Mouse (Mus musculus) regulatory T cell (primary cell): ENCODE results near the gene Wbp2nl.

Experiments used
- in situ Hi-C: fragments of 300-600 bp; cut with MboI, MseI; formaldehyde crosslinking; loops from one replicate; pipeline ENCODE4 v1.15.1; 2025; ENCODE audit warnings: high pct_unique_total_duplicates

Gene Wbp2nl

DNA sequence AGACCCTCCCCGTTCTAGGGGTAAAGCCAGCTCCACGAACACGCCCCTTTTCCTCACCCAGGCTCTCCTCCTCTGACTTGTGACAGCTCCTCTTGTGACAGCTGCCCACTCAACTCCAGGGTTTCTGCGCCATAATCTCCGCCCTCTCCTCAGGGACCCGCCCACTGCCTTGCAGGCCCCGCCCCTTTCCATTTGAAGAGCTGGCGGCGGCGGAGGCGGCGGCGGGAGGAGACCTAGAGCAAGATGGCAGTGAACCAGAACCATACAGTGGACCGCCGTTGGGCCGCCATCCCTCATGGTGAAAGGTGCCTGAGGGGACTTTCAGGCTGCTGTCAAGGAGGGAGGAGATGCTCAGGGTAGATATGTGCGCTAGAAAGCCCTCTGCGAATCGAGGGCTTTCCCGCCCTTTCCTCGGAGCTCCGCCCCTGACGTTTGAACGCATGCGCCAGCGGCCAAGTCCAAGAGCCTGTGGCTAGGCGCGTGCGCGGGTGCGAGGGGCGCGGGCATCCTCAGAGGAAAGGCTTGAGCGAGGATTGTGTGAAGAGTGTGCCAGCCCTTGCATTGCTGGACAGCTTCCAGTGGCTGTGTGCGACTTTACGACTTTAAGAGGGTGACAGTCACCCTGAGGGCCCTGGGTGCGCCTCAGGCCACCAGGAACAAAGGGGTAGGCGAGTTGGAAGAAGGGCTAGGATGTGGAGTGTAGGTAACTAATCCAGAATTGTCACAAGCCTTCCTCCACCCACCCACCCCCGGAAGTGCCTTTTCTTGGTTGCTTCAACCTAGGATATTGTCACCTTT lies at the start of gene Wbp2nl:
TSS of gene Wbp2nl (plus strand) at position 191 of the 798 bp plus-strand sequence.
- in situ Hi-C loops: no loop called here

DNA sequence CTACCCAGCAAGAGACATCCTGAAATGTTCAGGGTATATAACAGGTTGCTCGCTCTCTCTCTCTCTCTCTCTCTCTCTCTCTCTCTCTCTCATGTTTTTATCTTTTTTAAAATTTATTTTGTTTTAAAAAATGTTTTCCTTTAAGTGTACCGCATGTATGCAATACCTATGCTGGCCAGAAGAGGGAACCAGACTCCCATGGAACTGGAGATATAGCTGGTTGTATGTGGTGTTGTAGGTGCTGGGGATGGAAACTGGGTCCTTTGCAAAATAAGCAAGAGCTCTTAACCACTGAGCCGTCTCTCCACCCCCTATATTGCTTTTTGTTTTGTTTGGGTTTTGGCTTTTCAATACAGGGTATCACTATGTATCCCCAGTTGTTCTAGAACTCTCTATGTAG lies 47.2 kb upstream of the Wbp2nl start:
- in situ Hi-C loops: no loop called here

DNA sequence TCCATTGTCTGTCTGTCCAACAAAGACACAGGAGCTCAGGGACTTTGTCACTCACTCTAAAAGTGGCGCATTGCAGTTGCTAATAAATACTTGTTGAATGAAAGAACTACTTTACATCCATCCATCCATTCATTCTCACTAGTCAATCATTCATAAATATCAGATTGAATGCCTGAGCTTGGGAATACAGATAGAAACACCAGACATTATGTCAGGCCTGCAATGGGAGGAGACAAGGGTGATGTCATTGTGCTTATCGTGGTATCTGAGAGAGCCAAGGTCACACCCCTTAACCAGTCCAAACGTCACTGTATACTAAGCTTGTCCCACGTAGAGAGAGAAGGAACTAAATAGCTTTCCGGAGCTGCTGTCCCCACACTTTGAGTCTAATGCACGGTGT lies 46.7 kb upstream of the Wbp2nl start, which contains the start of gene 1500009C09Rik:
TSS of gene 1500009C09Rik (plus strand) at position 301 of the 400 bp plus-strand sequence.
- in situ Hi-C loops: no loop called here

DNA sequence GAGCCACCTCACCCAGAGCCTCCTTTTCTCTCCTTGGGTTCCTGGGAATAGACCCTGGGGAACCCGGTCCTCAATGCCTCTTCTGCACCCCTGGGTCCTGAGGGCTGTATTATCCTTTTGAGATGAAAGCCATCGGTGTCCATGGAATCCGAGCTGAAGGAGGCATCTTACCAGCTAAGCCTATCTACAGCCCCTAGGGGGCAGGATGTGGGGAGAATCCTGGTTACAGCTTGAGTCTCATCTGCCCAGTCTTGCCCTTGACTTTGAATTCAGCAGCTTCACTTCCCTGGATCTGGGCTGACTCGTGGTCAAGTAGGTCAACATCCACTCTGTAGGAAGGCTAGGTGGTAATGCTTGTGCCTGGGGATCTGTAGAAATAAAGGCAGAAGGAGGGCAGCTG lies 43.5 kb upstream of the Wbp2nl start:
- in situ Hi-C loops: no loop called here

DNA sequence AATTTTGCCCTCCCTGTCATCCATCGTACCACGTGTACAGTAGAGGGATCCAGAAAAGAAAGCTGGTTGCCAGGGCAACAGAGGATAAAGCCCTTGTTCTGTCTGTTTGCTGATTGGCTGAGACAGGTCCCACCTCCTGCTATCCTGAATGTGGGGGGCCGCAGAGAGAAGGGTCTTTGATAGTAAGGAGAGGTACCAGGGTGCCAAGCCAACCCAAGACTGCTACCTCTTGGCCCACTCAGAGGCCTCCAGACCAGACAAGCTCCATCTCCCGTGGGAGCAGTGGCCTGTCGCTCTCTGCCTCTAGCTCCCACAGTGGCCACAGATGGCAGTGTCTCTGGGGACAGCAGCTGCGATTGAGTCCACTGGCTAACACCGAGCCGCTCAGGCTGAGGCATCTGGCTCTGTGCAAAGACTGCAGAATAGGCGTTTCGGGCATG lies 42.8 kb upstream of the Wbp2nl start:
- in situ Hi-C loops: no loop called here

DNA sequence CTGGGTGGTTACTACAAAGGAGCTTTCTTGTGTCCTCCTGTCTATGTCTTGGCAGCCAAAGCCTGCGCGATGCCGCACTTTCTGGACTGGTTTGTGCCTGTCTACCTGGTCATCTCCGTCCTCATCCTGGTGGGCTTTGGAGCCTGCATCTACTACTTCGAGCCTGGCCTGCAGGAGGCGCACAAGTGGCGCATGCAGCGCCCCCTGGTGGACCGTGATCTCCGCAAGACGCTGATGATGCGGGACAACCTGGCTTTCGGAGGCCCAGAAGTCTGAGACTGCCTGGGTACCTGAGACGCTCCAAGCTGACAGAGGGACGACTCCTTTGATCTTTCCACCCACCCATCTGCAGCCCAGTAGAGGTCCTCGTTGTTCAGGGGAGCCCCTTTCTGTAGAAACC lies 39.2 kb upstream of the Wbp2nl start:
- in situ Hi-C loops: no loop called here

DNA sequence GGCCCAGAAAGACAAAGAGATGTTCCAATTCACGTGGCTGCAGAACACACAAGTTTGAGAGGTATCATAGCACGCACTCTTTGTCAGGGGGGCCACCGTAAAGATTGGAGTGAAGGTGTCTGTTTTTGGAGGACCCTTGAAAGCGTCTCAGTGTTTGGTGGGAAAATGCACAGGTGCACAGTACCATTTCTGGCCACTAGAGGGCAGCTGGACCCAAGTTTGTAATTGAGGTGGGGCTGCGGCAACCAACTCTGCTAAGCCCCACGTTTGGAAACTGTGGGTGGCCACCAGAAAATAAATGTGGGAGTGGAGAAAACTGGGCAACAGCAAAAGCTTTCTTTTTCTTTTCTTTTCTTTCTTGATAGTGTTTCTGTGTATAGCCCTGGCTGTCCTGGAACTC lies 32.4 kb upstream of the Wbp2nl start:
- in situ Hi-C loops: no loop called here

DNA sequence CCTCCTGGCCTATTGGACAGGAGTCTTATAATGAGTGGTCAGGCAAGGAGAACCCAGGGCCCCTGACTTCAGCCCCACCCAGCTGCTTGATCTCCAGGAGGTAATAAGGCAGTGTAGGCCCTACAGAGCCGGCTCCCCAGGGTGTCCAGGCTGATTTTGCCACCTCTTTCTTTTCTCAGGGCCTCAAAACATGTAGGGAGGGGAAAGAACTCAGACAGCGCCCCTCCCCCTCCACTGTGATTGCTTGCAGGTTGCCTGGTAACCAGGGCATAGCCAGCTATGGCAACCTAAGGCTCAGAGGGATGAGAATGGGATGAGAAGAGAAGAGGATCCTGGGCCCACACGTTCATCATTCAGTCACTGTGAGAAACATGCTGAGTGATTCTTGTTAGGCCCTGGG lies 30.6 kb upstream of the Wbp2nl start:
- in situ Hi-C loops: no loop called here

DNA sequence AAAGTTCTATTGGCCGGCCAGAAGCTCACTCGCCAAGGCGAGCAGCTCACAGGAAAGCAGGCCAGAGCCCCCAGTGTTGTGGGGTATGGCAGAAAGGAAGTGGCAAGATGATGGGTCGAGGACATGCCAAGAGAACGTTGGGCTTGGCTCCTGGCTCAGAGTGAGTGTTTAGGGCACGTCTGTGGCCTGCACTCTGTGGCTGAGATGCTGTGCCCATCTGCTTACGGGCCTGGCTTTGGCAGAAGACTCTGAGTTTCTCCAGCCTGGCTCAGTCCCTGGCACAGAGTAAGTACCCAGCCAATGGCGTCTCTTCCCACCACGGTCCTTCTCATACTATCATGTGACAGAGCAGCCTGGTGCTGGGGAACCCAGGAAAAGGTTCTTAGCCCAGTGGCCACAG lies 30.0 kb upstream of the Wbp2nl start:
- in situ Hi-C loops: no loop called here

DNA sequence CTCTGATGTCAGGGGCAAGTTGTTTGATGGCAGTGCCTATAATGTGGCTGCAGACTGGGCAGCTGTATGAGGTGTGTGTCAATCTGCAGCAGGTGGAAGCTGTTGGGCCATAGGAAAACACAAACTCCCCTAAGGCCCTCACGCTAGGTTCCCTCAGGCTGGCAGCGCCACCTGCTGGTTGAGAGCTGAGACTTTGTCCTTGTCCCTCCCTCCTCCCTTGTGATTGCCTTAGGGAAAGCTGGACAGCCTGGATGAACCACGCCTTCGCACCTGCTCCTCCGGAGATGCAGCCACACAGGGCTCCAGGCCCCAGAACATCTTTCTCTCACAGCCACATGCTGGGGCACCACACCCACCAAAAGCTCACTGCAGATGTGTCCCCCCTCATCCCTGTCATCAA lies 27.6 kb upstream of the Wbp2nl start:
- in situ Hi-C loops: no loop called here

DNA sequence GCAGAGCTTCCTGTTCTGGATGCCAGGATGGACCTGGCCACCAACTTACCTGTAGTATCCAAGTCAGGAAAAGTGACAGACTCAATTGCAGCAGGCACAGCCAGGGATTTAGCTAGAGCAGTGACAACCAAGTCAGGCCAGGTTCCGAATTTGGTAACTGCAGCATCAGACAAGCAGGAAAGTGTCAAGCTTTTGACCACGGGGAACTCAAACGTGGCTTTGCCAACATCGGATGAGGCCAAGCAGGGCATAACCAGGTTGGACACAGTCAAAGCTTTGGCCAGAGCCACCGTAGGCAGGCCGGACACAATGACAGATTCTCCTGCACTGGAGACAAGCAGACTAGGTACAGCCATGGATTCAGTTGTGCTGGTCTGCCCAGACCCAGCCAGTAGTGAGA lies 26.5 kb upstream of the Wbp2nl start:
- in situ Hi-C loops: no loop called here

DNA sequence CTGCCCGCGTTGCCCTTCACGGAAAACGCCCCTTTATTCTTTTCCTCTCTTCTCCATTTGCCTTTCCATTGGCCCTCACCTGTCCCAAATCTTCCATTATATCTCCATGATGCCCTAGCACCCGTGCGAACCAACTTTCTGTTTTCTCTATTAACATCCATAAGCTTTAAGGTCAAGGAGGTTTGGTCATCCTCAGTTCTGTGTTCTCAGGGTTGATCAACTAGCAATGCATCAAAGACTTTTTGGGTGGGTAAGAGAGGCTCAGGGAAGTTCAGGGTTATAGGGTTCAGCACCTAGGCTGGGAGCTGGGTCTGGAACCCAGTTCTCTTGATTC lies 24.2 kb upstream of the Wbp2nl start, which contains the start of gene Sept3:
TSS of gene Sept3 (plus strand) at position 301 of the 334 bp plus-strand sequence.
- in situ Hi-C loops: no loop called here

DNA sequence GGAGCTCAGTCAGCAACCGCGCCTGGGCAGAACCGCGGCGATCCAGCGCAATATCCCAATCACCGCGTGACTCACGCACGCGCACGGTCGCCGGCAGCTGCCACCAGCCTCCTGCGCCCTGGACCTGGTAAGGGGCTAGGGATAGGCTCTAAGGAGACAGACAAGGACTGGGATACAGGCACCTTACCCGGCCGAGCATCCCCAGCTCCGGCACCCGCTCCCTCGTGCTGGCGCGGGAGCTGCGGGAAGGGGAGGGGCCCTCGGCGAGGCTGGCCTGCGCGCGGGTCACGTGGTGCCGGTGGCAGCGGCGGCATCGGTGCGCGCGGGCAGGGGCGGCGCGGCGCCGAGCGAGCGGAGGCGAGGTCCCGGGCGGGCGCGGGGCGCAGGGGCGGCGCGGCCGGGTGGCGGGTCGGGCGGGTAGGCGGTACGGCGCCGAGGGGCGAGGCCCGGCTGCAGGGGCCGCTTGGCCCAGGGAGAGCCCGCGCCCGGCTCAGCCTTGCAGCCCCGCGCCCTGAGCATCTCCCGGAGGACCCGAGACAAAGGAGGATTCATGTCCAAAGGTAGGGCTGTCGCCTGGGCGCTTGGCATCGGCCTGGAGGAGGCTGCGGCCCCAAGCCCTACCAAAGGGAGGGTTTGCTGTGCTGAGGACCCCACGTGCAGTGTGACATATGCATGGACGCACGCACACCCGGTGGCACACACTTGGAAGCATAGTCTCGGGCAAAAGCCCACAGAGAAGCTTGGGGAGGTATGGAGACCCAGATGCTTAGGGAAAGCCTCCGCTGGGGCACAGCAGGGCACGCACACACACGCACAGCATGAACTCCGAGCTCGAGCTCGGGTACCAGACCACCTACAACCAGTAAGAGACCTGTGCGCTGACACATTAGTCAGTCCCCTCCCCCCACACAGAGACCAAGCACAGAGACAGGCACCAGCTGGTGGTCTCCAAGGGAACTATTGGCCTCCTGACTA lies 23.5 kb upstream of the Wbp2nl start:
- in situ Hi-C loops: no loop called here

DNA sequence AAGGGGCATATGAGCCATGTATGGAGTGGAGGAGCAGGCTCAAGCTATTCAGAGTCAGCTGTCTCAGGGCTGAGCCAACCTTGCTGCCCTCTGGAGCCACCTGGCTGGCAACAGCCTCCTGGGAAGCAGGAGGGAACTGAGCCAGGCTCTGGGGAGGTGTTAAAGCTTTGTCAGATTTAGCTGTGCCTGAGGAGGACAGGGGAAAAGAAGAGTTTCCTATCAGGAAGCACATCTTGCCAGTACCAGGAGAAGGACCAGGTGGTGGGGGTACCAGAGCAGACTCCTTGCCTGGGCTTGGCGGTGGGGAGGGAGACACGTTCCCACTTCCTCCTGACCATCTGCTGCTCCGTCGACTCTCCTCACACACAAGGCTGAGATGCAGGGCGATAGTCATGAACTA lies 21.2 kb upstream of the Wbp2nl start:
- in situ Hi-C loops: no loop called here

DNA sequence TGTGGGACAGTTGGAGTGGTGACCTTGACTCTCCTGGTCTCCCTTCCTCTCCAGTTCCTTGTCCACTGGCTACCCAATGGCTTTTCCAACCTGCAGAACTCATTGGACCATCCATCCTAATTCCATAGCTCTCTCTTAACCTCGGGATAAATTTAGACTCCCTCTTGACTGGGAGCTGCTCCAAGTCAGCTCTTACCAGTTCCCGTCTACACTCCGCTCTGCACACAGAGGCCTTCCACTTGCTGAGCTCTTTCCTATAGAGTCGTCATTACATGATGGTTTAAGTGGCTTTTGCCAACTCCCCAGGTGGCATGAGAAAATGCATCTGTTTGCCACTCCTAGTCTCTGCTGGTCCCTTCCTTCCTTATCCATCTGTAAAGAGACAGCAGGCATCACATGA lies 18.1 kb upstream of the Wbp2nl start:
- in situ Hi-C loops: no loop called here

DNA sequence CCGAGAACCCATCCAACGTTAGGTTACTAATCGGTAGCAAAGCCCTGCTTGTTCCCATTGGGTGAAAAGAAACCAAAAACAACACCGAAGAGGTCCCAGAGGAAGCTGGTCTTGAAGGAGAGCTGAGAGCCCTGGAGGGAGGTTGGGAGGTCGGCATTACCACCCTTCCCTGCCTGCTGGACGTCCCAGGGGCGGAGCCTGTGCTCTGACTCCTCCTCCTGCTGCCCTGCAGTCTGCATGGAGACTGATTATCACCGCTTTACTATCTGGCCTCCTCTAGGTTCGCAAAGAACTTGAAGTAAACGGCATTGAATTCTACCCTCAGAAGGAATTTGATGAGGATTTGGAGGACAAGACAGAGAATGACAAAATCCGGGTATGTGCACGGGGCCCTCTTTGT lies 12.6 kb upstream of the Wbp2nl start:
- in situ Hi-C loops: no loop called here

DNA sequence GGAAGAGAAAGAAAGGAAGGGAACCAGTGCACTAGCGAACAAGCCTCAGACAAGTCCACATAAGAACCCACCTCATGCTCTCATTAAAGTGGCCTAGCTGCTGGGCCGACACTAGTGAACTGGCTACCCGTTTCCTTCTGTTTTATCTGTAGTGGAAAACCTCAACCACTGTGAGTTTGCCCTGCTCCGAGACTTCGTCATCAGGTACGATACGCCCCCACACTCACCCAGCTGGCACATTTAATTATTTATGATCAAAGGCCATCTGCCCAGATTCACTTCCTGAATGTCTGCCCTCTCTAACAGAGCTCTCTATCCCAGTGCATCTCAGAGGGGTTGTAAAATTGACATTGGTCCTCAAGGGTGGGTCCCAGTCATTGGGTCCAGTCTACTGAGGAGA lies 8.5 kb upstream of the Wbp2nl start:
- in situ Hi-C loops: no loop called here

DNA sequence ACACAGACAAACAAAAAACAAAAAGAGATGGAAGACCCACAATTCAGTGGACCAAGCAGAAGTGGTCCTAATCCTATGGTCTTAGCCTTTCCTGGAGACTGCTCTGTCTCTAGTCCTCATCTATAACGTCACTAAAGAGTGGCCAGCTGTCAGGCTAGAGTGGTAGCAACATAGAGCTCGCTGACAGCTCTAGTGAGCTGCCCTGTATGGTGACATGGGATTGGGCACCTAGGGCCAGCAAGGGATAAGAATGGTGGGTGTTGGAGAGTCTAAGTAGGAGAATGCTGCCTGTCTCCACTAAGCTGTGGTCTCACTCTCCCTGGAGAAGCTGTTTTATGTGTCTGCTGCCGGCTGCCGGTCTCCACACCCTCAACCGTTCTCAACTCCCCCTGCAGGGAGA lies 5.9 kb upstream of the Wbp2nl start:
- in situ Hi-C loops: no loop called here

DNA sequence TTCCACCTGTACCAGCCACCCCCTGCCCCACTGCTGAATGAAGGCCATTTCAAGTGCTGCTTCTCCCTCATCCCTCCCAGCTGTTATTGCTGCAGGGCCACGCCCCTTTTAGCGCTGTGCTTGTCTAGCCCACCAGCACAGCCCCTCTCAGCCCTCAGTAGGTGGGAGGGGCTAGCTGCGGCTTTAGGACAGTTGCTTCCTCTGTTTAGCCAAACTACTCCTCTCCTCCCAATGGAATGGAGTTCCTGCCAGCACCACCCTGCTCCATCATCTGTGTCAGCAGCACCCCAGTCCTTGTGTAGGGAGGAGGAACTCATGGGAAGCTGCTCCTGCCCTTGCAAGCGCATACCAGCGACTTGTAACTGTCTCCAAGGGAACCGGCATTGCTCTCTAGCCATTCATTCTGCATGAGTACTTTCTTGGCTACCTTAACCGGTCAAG lies 5.5 kb upstream of the Wbp2nl start:
- in situ Hi-C loops: no loop called here

DNA sequence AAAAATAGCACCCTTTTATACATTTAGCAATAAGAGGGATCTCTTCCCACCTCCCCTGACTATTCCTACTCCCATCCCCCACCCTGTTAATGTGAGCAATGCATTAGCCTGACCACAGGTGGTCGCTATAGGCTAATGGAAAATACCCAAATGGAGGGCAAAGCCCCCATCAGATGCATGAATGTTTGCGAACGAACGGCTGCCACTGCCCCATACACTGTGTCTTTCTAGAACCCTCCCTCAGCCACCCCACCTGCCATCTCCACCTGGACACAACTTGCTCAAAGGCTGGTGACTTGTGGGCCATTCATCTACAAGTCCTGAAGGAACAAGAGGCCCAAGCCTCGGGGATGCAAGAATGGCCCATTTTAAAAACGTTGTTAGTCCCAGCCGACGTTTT lies 4.7 kb upstream of the Wbp2nl start:
- in situ Hi-C loops: no loop called here

DNA sequence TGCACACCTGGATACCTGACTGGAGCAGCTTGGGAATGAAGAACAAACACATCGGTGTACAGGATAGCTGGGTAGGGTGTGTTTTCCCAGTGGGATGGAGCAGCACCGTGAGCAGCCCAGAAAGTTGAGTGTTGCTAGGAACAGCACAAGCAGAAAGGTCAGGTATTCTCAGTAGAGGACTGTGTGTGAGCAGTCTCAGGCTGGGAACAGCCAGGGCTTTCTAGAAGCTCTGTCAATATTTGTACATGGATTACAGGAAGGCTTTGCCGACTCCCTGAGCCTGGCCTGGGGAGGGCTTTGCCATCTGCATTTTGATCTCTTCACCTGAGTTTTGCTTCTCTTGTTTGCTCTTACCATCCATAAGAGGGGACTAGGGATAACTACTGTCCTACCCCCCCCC lies 8.4 kb downstream of the Wbp2nl start:
- in situ Hi-C loops: no loop called here

DNA sequence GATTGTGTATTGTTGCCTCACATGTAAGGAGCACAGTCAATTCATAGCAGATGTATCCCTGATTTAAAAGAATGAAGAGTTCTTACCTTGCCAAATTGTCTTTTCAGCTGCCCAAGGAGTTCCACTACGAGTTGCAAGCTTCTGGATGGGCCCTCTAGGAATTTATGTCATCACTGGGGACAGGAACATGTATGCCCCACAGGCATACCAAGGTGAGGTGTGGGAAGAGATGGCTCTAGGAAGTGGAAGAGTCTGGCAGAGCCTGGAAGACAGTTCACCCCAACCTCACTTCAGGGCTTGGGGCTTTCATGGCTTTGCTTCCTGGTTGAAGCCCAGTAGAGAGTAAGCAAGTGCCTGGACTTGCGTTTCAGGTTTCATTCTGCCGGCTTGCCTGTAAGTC lies 9.7 kb downstream of the Wbp2nl start:
- in situ Hi-C loops: no loop called here

DNA sequence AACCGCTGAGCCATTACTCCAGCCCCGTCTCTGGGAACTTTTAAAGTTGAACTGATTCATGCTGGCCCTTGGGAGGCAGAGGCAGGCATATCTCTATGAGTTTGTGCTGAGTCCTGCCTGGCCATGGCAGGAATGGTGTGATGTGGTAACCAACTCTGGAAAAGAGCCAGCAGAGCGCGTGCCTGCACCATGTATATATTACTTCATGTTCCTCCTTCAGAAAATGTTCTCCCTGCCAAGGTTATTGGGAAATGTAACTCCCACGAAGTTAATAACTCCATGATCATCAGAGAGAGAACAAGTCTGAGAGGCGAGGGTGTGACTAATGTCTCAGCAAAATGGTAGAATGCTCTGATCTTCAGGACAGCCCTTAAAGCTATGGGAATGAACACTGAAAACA lies 19.1 kb downstream of the Wbp2nl start:
- in situ Hi-C loops: no loop called here
